Mouse (Mus musculus) forebrain, embryonic 14.5 days (tissue): ENCODE data around the gene Gpr88. TPM values are rescaled to one million over a fixed set of nuclear protein-coding genes. Genes with fewer than 3 reads are reported as not detected.
"Not testable (repeated sequence)": the region's sequence is repeated elsewhere in the genome, so short reads cannot be mapped to it uniquely, and the experiment has no call there.

Experiments
- ATAC-seq: fragments of 200-750 bp; cut with Nextera tagmentation; 2 replicates; pipeline ENCODE4 v1.8.0; 2017; ENCODE audit warnings: mild to moderate bottlenecking, moderate library complexity
- DNase-seq: peaks from one replicate; pipeline ENCODE4 v3.0.0-alpha.2; 2015; ENCODE audit warnings: low spot score
- H3K27ac ChIP-seq: fragments of 300-500 bp; sonication (generic); 2 replicates; pipeline ENCODE4 v1.5.1; 2014; ENCODE audit warnings: low read depth, mild to moderate bottlenecking, control low read depth, low read length, moderate library complexity
- H3K27me3 ChIP-seq: fragments of 300-500 bp; sonication (generic); replicated peaks from 2 replicates; pipeline ENCODE4 v1.6.1; 2014; ENCODE audit warnings: low read length, control low read depth, mixed read lengths; ENCODE audit not compliant: control insufficient read depth, insufficient read depth
- H3K36me3 ChIP-seq: fragments of 300-500 bp; sonication (generic); 2 replicates; pipeline ENCODE4 v1.6.1; 2014; ENCODE audit warnings: low read length, control low read depth; ENCODE audit not compliant: control insufficient read depth, insufficient read depth
- H3K4me1 ChIP-seq: fragments of 300-500 bp; sonication (generic); 2 replicates; pipeline ENCODE4 v1.6.1; 2014; ENCODE audit warnings: antibody characterized with exemption, low read length, control low read depth; ENCODE audit not compliant: control insufficient read depth, insufficient read depth
- H3K4me2 ChIP-seq: fragments of 300-500 bp; sonication (generic); 2 replicates; pipeline ENCODE4 v1.6.1; 2014; ENCODE audit warnings: mild to moderate bottlenecking, control low read depth, low read length
- H3K4me3 ChIP-seq: fragments of 300-500 bp; sonication (generic); 2 replicates; pipeline ENCODE4 v1.5.1; 2014; ENCODE audit warnings: low read depth, low read length, control low read depth
- H3K9ac ChIP-seq: fragments of 300-500 bp; sonication (generic); 2 replicates; pipeline ENCODE4 v1.6.1; 2014; ENCODE audit warnings: mild to moderate bottlenecking, low read length, control low read depth, moderate library complexity
- H3K9me3 ChIP-seq: fragments of 300-500 bp; sonication (generic); replicated peaks from 2 replicates; pipeline ENCODE4 v1.6.1; 2016; ENCODE audit warnings: low read length, control low read depth, mixed read lengths; ENCODE audit not compliant: control insufficient read depth
- WGBS: fragments of 180-500 bp; shearing (Covaris S2); extraction: QIAGEN DNeasy Blood & Tissue Kit; methylation state at CpG from one replicate; pipeline ENCODE4 v1.1.7; 2014; 5-methylcytosine and 5-hydroxymethylcytosine counted together
- polyA plus RNA-seq: library from polyadenylated mRNA; unstranded; fragments of >200 nt; fragmentation: Nextera tagmentation; extraction: Ambion mirVana; gene quantifications from 2 replicates; pipeline ENCODE4 v1.2.1, GENCODE M21; 2014

The Gpr88 gene
- polyA plus RNA-seq, 1 experiment from 2014 or later, result 5.2 TPM

DNA sequence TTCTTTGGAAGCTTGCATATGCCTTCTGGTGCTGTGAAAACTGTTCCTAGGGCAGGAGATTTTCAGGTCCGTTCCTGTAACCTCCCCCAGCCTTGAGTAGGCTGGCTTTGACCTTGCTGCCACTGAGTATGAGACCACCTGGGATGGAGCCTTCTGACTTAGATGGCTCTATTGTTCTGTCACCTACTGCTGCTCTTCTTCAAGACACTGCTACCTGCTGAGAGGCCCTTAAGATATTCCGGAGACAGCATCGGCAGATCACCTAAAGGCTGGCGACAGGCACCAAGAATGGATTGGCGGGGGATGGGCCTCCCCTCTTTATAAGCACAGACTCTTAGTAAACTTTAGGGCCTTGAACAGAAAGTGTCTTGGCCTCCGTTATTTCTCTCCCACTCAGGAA lies 35.9 kb downstream of the Gpr88 start:
- H3K4me3 ChIP-seq, H3K4me1 ChIP-seq, H3K9me3 ChIP-seq, ATAC-seq, H3K9ac ChIP-seq, H3K27ac ChIP-seq, DNase-seq, H3K27me3 ChIP-seq, H3K36me3 ChIP-seq, H3K4me2 ChIP-seq: not testable (repeated sequence)
- 55% methylated on average over 6 of the region's 6 CpGs for WGBS

DNA sequence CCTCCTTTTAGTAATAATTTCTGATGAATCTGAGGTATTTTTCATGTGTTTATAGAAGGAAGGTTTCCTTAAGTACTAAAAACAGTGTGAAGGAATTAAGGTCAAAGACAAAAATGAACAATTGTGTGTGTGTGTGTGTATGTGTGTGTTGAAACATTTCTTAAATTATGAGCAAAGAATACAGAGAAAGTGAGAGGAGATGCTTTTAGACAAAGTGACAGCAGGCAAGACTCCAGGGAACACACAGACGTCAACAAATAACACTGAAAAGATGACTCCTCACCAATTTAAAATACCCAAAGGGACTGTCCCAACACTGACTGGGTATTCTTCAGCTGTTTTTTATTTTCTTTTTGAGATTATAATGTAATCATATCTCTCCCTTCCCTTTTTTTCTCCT lies 37.0 kb downstream of the Gpr88 start:
- Histone ChIP-seq H3K27me3 (no peaks in the 10 kb centered on the region), H3K9me3 (no peaks in the 10 kb centered on the region), H3K36me3 (no peaks in the 10 kb centered on the region), H3K9ac (no peak overlapping the region), H3K4me3 (no peak overlapping the region), H3K4me1 (no peaks in the 10 kb centered on the region), H3K4me2 (no peak overlapping the region), H3K27ac (no peak overlapping the region)
- no peak for DNase-seq
- 81% methylated on average over 1 of the region's 1 CpGs for WGBS
- no peak for ATAC-seq

DNA sequence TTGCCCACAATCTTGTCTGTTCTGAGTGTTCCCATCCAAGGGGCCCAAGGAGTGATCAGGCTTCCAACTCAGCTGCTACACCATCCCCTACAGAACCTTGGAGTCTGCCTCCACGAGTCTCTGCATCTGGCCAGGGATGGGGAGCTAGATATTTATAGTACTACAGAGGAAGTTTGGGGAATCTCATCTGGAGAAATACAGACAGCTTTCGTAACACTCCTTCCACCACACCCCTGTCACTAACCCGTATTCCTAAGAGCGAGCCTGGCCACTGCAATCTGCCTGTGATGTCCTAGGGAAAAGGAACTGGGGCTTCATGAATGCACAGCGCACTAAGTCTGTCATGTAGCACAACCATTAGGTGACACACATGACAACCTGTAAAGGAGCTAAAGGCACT lies 41.7 kb downstream of the Gpr88 start:
- Histone ChIP-seq H3K4me2 (no peak overlapping the region), H3K9ac (no peak overlapping the region), H3K27me3 (no peaks in the 10 kb centered on the region), H3K4me3 (no peak overlapping the region), H3K9me3 (no peaks in the 10 kb centered on the region), H3K36me3 (no peaks in the 10 kb centered on the region), H3K4me1 (no peaks in the 10 kb centered on the region), H3K27ac (no peak overlapping the region)
- no peak for DNase-seq
- ATAC-seq, result no peak
- 86% methylated on average over 5 of the region's 5 CpGs for WGBS

DNA sequence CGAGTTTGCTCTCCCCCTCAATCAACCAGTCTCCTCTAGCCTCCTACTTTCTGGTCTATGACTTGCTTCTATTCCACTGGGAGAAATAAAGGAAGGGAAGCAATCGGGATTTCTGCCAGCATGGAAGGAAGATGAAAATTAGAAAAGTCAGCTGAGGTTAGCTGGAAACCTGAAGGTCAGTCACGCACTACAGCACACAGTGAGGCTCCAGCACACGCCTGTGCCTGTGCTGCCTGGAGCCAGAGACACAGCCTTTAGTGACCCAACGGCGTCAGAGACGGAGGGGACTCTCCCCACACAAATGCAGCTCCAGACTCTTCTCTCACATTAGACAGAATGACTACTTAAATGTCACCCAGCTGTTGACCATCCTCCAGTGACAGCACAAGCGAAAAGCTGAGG lies 42.6 kb downstream of the Gpr88 start:
- Histone ChIP-seq H3K4me1 (no peaks in the 10 kb centered on the region), H3K9ac (no peak overlapping the region), H3K27me3 (no peaks in the 10 kb centered on the region), H3K27ac (no peak overlapping the region), H3K9me3 (no peaks in the 10 kb centered on the region), H3K4me2 (no peak overlapping the region), H3K36me3 (no peaks in the 10 kb centered on the region), H3K4me3 (no peak overlapping the region)
- no peak for DNase-seq
- WGBS, result 85% methylated on average over 8 of the region's 8 CpGs
- ATAC-seq, result no peak

DNA sequence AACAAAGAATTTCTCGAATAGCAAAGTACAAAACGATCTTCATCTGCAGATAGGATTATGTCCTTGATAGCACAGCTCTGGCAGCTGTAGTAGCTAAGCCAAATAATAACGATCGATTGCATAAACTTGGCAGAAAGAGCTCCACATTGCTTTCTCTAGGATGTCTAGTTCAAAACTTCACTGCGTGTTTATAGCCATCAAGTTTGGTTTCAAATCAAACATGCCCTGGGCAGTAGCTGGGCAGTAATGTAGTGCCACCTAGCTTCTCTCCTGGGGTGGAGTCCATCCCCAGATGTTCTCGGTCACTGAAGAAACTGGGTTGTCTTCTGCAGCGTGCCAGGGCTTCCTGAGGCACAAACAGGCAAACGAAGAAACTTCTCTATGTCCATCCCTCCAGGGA lies 44.1 kb downstream of the Gpr88 start:
- ATAC-seq (no peak), DNase-seq (no peak)
- Histone ChIP-seq H3K9me3 (no peaks in the 10 kb centered on the region), H3K4me1 (no peaks in the 10 kb centered on the region), H3K4me2 (no peak overlapping the region), H3K27ac (no peak overlapping the region), H3K36me3 (no peaks in the 10 kb centered on the region), H3K27me3 (no peaks in the 10 kb centered on the region), H3K4me3 (no peak overlapping the region), H3K9ac (no peak overlapping the region)
- 81% methylated on average over 8 of the region's 8 CpGs for WGBS

DNA sequence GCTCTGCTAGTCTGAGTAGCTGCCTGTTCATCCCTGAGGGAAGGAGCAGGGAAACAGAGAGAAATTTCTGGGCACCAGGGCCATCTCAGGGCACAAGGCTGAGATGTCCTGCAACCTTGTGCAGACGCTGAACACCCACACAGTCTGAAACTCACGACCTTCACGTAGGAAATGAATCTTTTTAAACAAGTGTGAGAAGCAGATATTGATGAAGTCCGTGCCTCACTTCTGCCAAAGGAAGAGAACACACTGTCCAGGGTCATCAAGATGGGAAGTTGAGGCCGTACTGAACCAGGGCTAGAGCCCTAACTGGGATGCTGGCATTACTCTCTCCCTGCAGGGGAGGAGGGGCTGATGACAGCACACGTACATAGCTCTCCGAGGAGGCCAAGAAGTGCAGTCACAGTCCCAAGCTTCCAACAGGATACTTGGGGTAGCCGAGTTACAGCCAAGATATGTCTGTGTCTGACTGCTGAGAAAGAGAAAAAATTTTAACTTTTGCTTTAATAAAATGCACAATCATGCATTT lies 46.9 kb downstream of the Gpr88 start:
- H3K36me3 ChIP-seq, result no peaks in the 10 kb centered on the region
- H3K4me3 ChIP-seq, result no peak overlapping the region
- no peak overlapping the region for H3K9ac ChIP-seq
- no peak for ATAC-seq
- DNase-seq, result no peak
- 78% methylated on average over 8 of the region's 8 CpGs for WGBS
- no peaks in the 10 kb centered on the region for H3K27me3 ChIP-seq
- H3K9me3 ChIP-seq, result no peaks in the 10 kb centered on the region
- H3K4me2 ChIP-seq, result no peak overlapping the region
- no peak overlapping the region for H3K27ac ChIP-seq
- H3K4me1 ChIP-seq, result no peaks in the 10 kb centered on the region

DNA sequence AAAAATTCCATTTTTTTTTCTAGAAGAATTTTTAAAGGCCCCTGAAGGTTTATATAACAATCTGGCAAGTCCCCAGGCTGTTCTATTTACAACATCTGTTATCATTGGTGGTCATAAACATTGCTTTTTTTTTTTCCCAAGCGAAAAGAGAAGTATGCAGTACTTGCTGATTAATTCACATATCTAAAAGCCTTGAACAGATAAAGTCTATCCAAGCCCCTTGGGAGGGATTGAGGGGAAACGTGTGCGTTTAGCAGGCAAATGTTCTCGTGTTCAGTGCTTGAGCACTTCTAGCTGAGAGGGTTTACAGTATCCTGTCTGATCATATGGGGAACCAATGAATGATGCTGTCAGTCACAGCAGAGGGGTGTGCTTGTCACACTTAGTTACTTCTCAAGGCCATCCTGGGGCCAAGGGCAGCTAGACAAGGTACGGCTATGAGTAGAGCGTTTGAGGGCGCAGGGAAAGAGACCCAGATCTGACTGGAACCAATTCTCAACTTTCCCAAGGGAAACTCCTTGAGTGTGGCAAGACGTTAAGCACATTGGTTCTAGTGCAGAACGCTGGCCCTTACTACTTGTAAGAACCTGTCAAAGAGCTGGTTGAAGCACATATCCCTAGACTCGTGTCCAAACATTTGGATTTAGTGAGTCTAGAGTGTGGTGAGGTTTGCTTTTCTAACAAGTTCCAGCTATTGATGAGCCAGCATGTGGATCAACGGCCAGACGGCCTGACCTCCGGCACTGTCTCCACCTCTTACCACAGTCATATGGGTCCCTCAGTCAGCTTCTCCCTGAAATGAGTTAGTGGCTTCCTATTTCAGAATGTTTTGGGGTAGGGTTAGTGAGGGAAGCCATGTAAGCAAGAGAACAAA lies 47.7 kb downstream of the Gpr88 start:
- Histone ChIP-seq H3K36me3 (no peaks in the 10 kb centered on the region), H3K4me2 (no peak overlapping the region), H3K27me3 (no peaks in the 10 kb centered on the region), H3K27ac (no peak overlapping the region), H3K9ac (no peak overlapping the region), H3K9me3 (no peaks in the 10 kb centered on the region), H3K4me3 (no peak overlapping the region), H3K4me1 (no peaks in the 10 kb centered on the region)
- 89% methylated on average over 13 of the region's 13 CpGs for WGBS
- ATAC-seq (no peak), DNase-seq (no peak)

DNA sequence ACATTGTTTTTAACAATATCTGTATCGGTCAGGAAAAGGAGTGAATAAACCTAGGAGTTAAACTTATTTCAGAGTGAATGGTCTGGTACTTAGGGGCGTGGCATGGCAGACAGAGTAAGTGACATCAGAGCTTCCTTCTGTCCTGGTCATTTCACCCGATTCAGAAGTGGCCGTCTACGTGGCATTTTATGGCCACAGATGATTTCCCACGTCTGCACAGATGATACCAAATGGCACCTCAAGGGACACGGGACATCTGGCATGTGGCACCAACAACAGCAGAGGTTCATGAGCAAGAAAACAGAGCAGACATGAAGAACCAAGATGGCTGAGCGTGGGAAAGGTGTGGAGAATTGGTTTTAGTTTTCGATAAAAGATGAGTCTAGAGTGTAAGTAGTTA lies 48.7 kb downstream of the Gpr88 start:
- no peaks in the 10 kb centered on the region for H3K9me3 ChIP-seq
- H3K36me3 ChIP-seq, result no peaks in the 10 kb centered on the region
- ATAC-seq, result no peak
- no peak overlapping the region for H3K27ac ChIP-seq
- DNase-seq, result no peak
- H3K4me3 ChIP-seq, result no peak overlapping the region
- H3K4me1 ChIP-seq, result no peaks in the 10 kb centered on the region
- H3K27me3 ChIP-seq, result no peaks in the 10 kb centered on the region
- 84% methylated on average over 9 of the region's 9 CpGs for WGBS
- H3K9ac ChIP-seq, result no peak overlapping the region
- H3K4me2 ChIP-seq, result no peak overlapping the region

DNA sequence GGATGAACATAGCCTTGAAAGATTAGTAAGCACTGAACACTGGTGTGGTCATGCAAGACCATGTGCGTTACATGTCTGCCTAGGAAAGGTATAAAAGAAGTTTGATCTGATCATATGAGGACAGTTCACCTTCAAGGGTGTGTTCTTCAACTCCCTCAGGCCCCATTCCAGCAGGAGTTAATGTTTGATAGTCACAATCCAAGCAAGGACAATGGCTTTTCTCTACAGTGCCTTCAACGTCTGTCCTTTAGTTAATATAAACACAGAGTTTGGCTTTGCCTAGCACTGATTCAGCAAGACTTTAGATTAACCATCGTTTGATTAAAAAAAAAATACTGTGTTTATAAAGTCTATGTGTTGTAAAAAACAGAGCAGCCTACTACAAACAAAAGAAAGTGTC lies 49.4 kb downstream of the Gpr88 start:
- no peaks in the 10 kb centered on the region for H3K4me1 ChIP-seq
- no peaks in the 10 kb centered on the region for H3K27me3 ChIP-seq
- no peak for ATAC-seq
- no peak for DNase-seq
- no peak overlapping the region for H3K4me2 ChIP-seq
- WGBS, result 72% methylated on average over 3 of the region's 3 CpGs
- no peaks in the 10 kb centered on the region for H3K9me3 ChIP-seq
- H3K27ac ChIP-seq, result no peak overlapping the region
- H3K36me3 ChIP-seq, result no peaks in the 10 kb centered on the region
- no peak overlapping the region for H3K4me3 ChIP-seq
- no peak overlapping the region for H3K9ac ChIP-seq
